In the genomic region with DNA sequence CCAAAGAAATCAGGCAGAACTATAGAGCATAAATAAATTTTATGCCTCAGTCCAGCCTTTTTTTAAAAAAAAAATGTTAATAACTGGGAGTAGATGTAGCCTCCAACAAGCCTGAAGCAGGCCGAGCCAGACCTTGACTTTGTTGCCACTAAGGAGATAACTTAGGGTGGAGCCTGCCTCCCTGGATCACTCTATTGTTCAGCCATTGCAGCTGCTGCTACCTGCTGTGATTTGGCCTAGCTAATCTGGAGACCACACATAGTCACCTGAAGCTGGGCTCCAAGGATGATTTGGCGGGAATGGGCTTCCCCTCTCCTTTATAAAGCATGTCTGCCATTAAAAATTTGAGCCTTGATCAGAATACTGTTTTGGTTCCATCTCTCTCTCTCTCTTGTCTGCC, we compare ENCODE assay signal across 3 mouse cellular contexts.
A peak's percentile ranks its signal among the peaks of the same experiment; 100 is the strongest.
DNase-seq lines count a peak whose midpoint lies in the region.

No protein-coding gene starts in this region.

- DNase-seq in ES-CJ7 (ENCODE audit: low read depth, low spot score) (peak; percentile 66), R1 (ENCODE audit: low read depth, low spot score) (peak; percentile 79), ZHBTc4 (ENCODE audit: low read depth, low spot score) (peak; percentile 35)
